Mouse (Mus musculus) hematopoietic multipotent progenitor cell, adult 10-12 weeks (in vitro differentiated cells): ENCODE data around the gene Dppa1. TPM values are rescaled to one million over a fixed set of nuclear protein-coding genes. Genes with fewer than 3 reads are reported as not detected.

Source experiments
- polyA plus RNA-seq: library from polyadenylated mRNA; stranded (reverse); fragments of >175 nt; gene quantifications from 2 replicates; pipeline ENCODE4 v1.2.3, GENCODE M21; 2012; ENCODE audit warnings: low replicate concordance

Dppa1 gene
- not detected in 2 replicates for polyA plus RNA-seq

GRCm38 (mm10) chr11:46629211-46629795 is at the start of gene Dppa1:
Dppa1 (minus strand) TSS chr11:46629261.

DNA sequence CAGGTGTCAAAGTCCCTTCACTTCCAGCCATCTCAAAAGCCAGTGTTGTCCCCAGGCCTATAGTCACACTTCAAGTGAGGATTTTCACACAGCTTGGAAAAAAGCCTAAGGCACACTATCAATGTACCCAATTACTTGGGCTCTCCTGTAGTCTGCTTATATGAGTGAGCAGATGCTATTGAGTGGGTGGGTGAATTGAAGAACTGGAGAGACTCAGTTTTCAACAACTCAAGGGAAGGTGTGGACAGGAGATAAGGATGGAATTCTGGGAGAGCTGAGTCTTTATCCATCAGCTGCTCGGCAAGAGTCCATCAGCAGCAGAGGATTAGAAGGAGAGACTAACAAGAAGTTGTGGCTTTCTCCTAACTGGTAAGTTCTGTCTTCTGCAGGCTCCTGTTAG is 57.7 kb downstream of the Dppa1 start, which contains the start of gene BC053393:
Gene BC053393 (plus strand): TSS at position 210 of the 400 bp plus-strand sequence.

Other genes starting within 250 kb of the Dppa1 start
- gene Itk, start 239.7 kb downstream of the Dppa1 start, polyA plus RNA-seq = 4.5 and 17.7 TPM in 2 replicates
- gene Fam71b, start 232.7 kb downstream of the Dppa1 start, polyA plus RNA-seq = 1.0 and 2.1 TPM in 2 replicates
- gene Med7, start 192.3 kb downstream of the Dppa1 start, polyA plus RNA-seq = 88.2 and 214 TPM in 2 replicates
- gene Havcr2, start 174.3 kb downstream of the Dppa1 start, polyA plus RNA-seq = 0.77 and 0.97 TPM in 2 replicates
- not detected in 2 replicates for gene Gm12169, start 105.0 kb downstream of the Dppa1 start, polyA plus RNA-seq
- not detected in 2 replicates for gene BC053393, start 57.7 kb downstream of the Dppa1 start, polyA plus RNA-seq
- gene Timd2, start 77.8 kb upstream of the Dppa1 start, polyA plus RNA-seq = 0.08 and 0.21 TPM in 2 replicates
- 1.2 and 5.5 TPM in 2 replicates for gene Havcr1, start 105.8 kb upstream of the Dppa1 start, polyA plus RNA-seq
- 0.41 and 1.3 TPM in 2 replicates for gene Timd4, start 181.5 kb upstream of the Dppa1 start, polyA plus RNA-seq